Mouse (Mus musculus): ENCODE results near the gene Taldo1. TPM values are rescaled to one million over a fixed set of nuclear protein-coding genes. Genes with fewer than 3 reads are reported as not detected.

The Taldo1 gene
- polyA plus RNA-seq, 1 experiment from 2014 or later = 359 TPM

GRCm38 (mm10) chr7:141438201-141438968 is 46.4 kb downstream of the Taldo1 start:
- Histone ChIP-seq H3K4me3 (ENCODE audit: low read depth, low read length) (no peak overlapping the region), H3K4me1 (ENCODE audit: control insufficient read depth, insufficient read depth, low read length) (peaks cover 40% of the 10 kb centered on the region), H3K4me2 (ENCODE audit: low read depth) (no peak overlapping the region), H3K27me3 (ENCODE audit: control insufficient read depth, insufficient read depth, low read length) (no peaks in the 10 kb centered on the region), H3K36me3 (ENCODE audit: control insufficient read depth, insufficient read depth, low read length) (peaks cover 3% of the 10 kb centered on the region; the same call in 1 of the 2 replicates), H3K9ac (ENCODE audit: low read length) (no peak overlapping the region), H3K27ac (ENCODE audit: low read depth, low read length) (no peak overlapping the region), H3K9me3 (ENCODE audit: control insufficient read depth, low read length) (no peaks in the 10 kb centered on the region)
- no peak for DNase-seq (ENCODE audit: low spot score)
- 91% methylated on average over 12 of the region's 12 CpGs for WGBS
- ATAC-seq (ENCODE audit: insufficient read depth, low FRiP score, low TSS enrichment) = no peak

GRCm38 (mm10) chr7:141439140-141439679 is 47.2 kb downstream of the Taldo1 start:
- Histone ChIP-seq H3K4me1 (ENCODE audit: control insufficient read depth, insufficient read depth, low read length) (peaks cover 33% of the 10 kb centered on the region), H3K4me3 (ENCODE audit: low read depth, low read length) (no peak overlapping the region), H3K4me2 (ENCODE audit: low read depth) (no peak overlapping the region), H3K27ac (ENCODE audit: low read depth, low read length) (no peak overlapping the region), H3K36me3 (ENCODE audit: control insufficient read depth, insufficient read depth, low read length) (0 out of 2 replicates have a peak, but pooled peaks cover 3% of the 10 kb centered on the region), H3K9ac (ENCODE audit: low read length) (no peak overlapping the region), H3K9me3 (ENCODE audit: control insufficient read depth, low read length) (no peaks in the 10 kb centered on the region), H3K27me3 (ENCODE audit: control insufficient read depth, insufficient read depth, low read length) (no peaks in the 10 kb centered on the region)
- no peak for ATAC-seq (ENCODE audit: insufficient read depth, low FRiP score, low TSS enrichment)
- WGBS = 95% methylated on average over 10 of the region's 10 CpGs
- no peak for DNase-seq (ENCODE audit: low spot score)

- DNase-seq (ENCODE audit: low spot score) = no peak
- Histone ChIP-seq H3K36me3 (ENCODE audit: control insufficient read depth, insufficient read depth, low read length) (0 out of 2 replicates have a peak, but pooled peaks cover 3% of the 10 kb centered on the region), H3K27ac (ENCODE audit: low read depth, low read length) (no peak overlapping the region), H3K4me3 (ENCODE audit: low read depth, low read length) (no peak overlapping the region), H3K27me3 (ENCODE audit: control insufficient read depth, insufficient read depth, low read length) (no peaks in the 10 kb centered on the region), H3K4me1 (ENCODE audit: control insufficient read depth, insufficient read depth, low read length) (peaks cover 27% of the 10 kb centered on the region), H3K4me2 (ENCODE audit: low read depth) (no peak overlapping the region), H3K9me3 (ENCODE audit: control insufficient read depth, low read length) (no peaks in the 10 kb centered on the region), H3K9ac (ENCODE audit: low read length) (no peak overlapping the region)
- WGBS = 95% methylated on average over 11 of the region's 11 CpGs
- no peak for ATAC-seq (ENCODE audit: insufficient read depth, low FRiP score, low TSS enrichment)
Measured at GRCm38 (mm10) chr7:141439811-141440210, 47.8 kb downstream of the Taldo1 start.

GRCm38 (mm10) chr7:141440613-141441012 is 48.6 kb downstream of the Taldo1 start:
- Histone ChIP-seq H3K27ac (ENCODE audit: low read depth, low read length) (no peak overlapping the region), H3K36me3 (ENCODE audit: control insufficient read depth, insufficient read depth, low read length) (0 out of 2 replicates have a peak, but pooled peaks cover 3% of the 10 kb centered on the region), H3K4me3 (ENCODE audit: low read depth, low read length) (no peak overlapping the region), H3K9me3 (ENCODE audit: control insufficient read depth, low read length) (no peaks in the 10 kb centered on the region), H3K4me1 (ENCODE audit: control insufficient read depth, insufficient read depth, low read length) (peaks cover 22% of the 10 kb centered on the region), H3K4me2 (ENCODE audit: low read depth) (no peak overlapping the region), H3K27me3 (ENCODE audit: control insufficient read depth, insufficient read depth, low read length) (no peaks in the 10 kb centered on the region), H3K9ac (ENCODE audit: low read length) (no peak overlapping the region)
- no peak for DNase-seq (ENCODE audit: low spot score)
- WGBS = 31% methylated on average over 6 of the region's 6 CpGs
- ATAC-seq (ENCODE audit: insufficient read depth, low FRiP score, low TSS enrichment) = no peak

GRCm38 (mm10) chr7:141441460-141441859 is 49.5 kb downstream of the Taldo1 start:
- no peak overlapping the region for H3K4me3 ChIP-seq (ENCODE audit: low read depth, low read length)

GRCm38 (mm10) chr7:141442199-141442598 is 50.2 kb downstream of the Taldo1 start:
- Histone ChIP-seq H3K27me3 (ENCODE audit: control insufficient read depth, insufficient read depth, low read length) (no peaks in the 10 kb centered on the region), H3K9me3 (ENCODE audit: control insufficient read depth, low read length) (no peaks in the 10 kb centered on the region), H3K27ac (ENCODE audit: low read depth, low read length) (no peak overlapping the region), H3K4me2 (ENCODE audit: low read depth) (no peak overlapping the region; the same call in 1 of the 2 replicates), H3K36me3 (ENCODE audit: control insufficient read depth, insufficient read depth, low read length) (0 out of 2 replicates have a peak, but pooled peaks cover 3% of the 10 kb centered on the region), H3K4me1 (ENCODE audit: control insufficient read depth, insufficient read depth, low read length) (peaks cover 13% of the 10 kb centered on the region), H3K4me3 (ENCODE audit: low read depth, low read length) (no peak overlapping the region), H3K9ac (ENCODE audit: low read length) (peak overlapping the region; percentile 60; the same call in 1 of the 2 replicates)
- WGBS = 90% methylated on average over 13 of the region's 13 CpGs
- ATAC-seq (ENCODE audit: insufficient read depth, low FRiP score, low TSS enrichment) = no peak
- DNase-seq (ENCODE audit: low spot score) = no peak

More at GRCm38 (mm10) chr7:141441460-141441859, 49.5 kb downstream of the Taldo1 start:
- 0 out of 2 replicates have a peak, but pooled peaks cover 3% of the 10 kb centered on the region for H3K36me3 ChIP-seq (ENCODE audit: control insufficient read depth, insufficient read depth, low read length)
- H3K4me2 ChIP-seq (ENCODE audit: low read depth) = no peak overlapping the region
- H3K9me3 ChIP-seq (ENCODE audit: control insufficient read depth, low read length) = no peaks in the 10 kb centered on the region
- H3K9ac ChIP-seq (ENCODE audit: low read length) = no peak overlapping the region
- DNase-seq (ENCODE audit: low spot score) = no peak
- H3K4me1 ChIP-seq (ENCODE audit: control insufficient read depth, insufficient read depth, low read length) = peaks cover 16% of the 10 kb centered on the region
- H3K27ac ChIP-seq (ENCODE audit: low read depth, low read length) = no peak overlapping the region
- no peak for ATAC-seq (ENCODE audit: insufficient read depth, low FRiP score, low TSS enrichment)
- WGBS = 97% methylated on average over 9 of the region's 9 CpGs
- H3K27me3 ChIP-seq (ENCODE audit: control insufficient read depth, insufficient read depth, low read length) = no peaks in the 10 kb centered on the region

- WGBS = 32% methylated on average over 12 of the region's 12 CpGs
- Histone ChIP-seq H3K27ac (ENCODE audit: low read depth, low read length) (no peak overlapping the region), H3K36me3 (ENCODE audit: control insufficient read depth, insufficient read depth, low read length) (0 out of 2 replicates have a peak, but pooled peaks cover 3% of the 10 kb centered on the region), H3K4me3 (ENCODE audit: low read depth, low read length) (peak overlapping the region; percentile 35), H3K4me1 (ENCODE audit: control insufficient read depth, insufficient read depth, low read length) (peaks cover 15% of the 10 kb centered on the region), H3K4me2 (ENCODE audit: low read depth) (peak overlapping the region; percentile 77), H3K27me3 (ENCODE audit: control insufficient read depth, insufficient read depth, low read length) (no peaks in the 10 kb centered on the region), H3K9me3 (ENCODE audit: control insufficient read depth, low read length) (no peaks in the 10 kb centered on the region), H3K9ac (ENCODE audit: low read length) (peak overlapping the region; percentile 60)
- DNase-seq (ENCODE audit: low spot score) = peak; percentile 51
- no peak for ATAC-seq (ENCODE audit: insufficient read depth, low FRiP score, low TSS enrichment)
Measured at GRCm38 (mm10) chr7:141443081-141443821, 51.3 kb downstream of the Taldo1 start.

GRCm38 (mm10) chr7:141443828-141444237 is 51.8 kb downstream of the Taldo1 start, which contains the start of gene Pidd1:
TSS of gene Pidd1 (minus strand) at chr7:141444025.
- H3K4me2 ChIP-seq (ENCODE audit: low read depth) = peak within 1 kb of the TSS; percentile 77
- H3K36me3 ChIP-seq (ENCODE audit: control insufficient read depth, insufficient read depth, low read length) = peaks cover 6% of the 10 kb centered on the region; the same call in 1 of the 2 replicates
- H3K4me1 ChIP-seq (ENCODE audit: control insufficient read depth, insufficient read depth, low read length) = peaks cover 21% of the 10 kb centered on the region
- DNase-seq (ENCODE audit: low spot score) = peak; percentile 82
- peak within 1 kb of the TSS; percentile 60 for H3K9ac ChIP-seq (ENCODE audit: low read length)
- under 1% methylated on average over 25 of the region's 25 CpGs for WGBS
- no peak within 1 kb of the TSS for H3K27ac ChIP-seq (ENCODE audit: low read depth, low read length)
- peak within 1 kb of the TSS; percentile 35 for H3K4me3 ChIP-seq (ENCODE audit: low read depth, low read length)
- no peaks in the 10 kb centered on the region for H3K27me3 ChIP-seq (ENCODE audit: control insufficient read depth, insufficient read depth, low read length)
- ATAC-seq (ENCODE audit: insufficient read depth, low FRiP score, low TSS enrichment) = no peak
- H3K9me3 ChIP-seq (ENCODE audit: control insufficient read depth, low read length) = no peaks in the 10 kb centered on the region
